11 mouse cellular contexts compared by ENCODE assay signal in genomic region chr5:99471790-99472189, GRCm38 (mm10).
"Had no signal": no experiment of that assay in that cellular context is flagged by ENCODE, and none has a peak within 500 bp of the region (broad histone marks: within the 10 kb centered on the region; RNA-seq: fewer than 3 reads in every experiment).

No protein-coding gene starts in this region.

- H3K9me3 ChIP-seq: liver, embryonic 13.5 days had no signal

- H3K27ac ChIP-seq: left cerebral cortex, adult 2 months; liver, embryonic 13.5 days had no signal

- DNase-seq: kidney, postnatal 36 days; layer of hippocampus, postnatal 36 days; liver, embryonic 13.5 days; lung, adult 2 months; lung, postnatal 14 days; lung, postnatal 4 days; midbrain, embryonic 14.5 days; thymus, adult 18-20 months; thymus, postnatal 36 days had no signal

- H3K9ac ChIP-seq: liver, embryonic 13.5 days had no signal

- H3K27me3 ChIP-seq: liver, embryonic 13.5 days had no signal

- H3K36me3 ChIP-seq: liver, embryonic 13.5 days had no signal

- H3K4me3 ChIP-seq: left cerebral cortex, adult 2 months; liver, embryonic 13.5 days had no signal

- H3K4me2 ChIP-seq: liver, embryonic 13.5 days; midbrain, embryonic 11.5 days had no signal
